Comparison of ENCODE assay signal across 8 mouse cellular contexts in the genomic region with DNA sequence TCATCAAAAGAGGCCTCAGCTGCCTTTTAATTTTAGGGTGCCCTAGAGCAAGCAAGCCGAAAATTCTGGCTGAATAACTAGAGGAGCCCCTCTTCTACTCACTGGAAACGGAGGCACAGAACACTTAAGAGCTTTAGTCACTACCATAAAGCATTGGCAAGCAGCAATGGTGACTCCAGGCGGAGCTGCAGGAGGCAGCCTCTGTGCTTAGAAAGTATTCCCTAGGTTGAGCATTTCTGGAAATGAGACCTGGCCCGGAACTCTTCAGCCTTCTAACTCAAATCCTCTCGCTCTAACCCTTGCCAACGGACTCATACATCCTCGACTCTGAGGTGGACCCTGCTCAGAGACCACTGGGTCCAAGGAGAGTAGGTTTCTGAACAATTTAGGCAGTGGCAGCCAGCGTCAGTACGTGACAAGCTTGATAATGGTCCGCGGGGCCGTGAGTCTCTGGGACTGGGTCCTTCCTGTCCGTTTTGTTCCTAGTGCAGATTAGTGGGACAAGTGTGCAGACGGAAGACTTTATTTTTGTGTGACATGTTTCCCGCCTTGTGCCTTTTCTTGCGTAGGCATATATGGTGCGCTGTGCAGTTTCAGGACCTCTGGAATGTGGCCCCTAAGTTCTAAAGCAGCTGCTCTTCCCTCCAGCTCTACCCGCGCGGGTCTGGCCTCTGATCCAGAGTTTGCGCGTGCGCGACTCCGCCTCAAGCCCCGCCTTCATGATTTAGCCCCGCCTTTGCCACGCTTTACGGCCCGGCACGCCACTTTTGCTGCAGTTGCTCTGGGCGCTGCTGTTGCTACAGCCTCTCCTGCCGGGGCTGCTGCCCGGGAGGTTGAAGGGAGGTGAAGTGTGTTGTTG. TPM values are rescaled to one million over a fixed set of nuclear protein-coding genes. Genes with fewer than 3 reads are reported as not detected.
A peak's percentile ranks its signal among the peaks of the same experiment; 100 is the strongest.
DNase-seq lines count a peak whose midpoint lies in the region; ATAC-seq and TF ChIP-seq lines count a peak whose summit lies in the region.

D230025D16Rik (plus strand) TSS at position 733 of the 859 bp plus-strand sequence.

- peak within 1 kb of the TSS; percentile 51 for H3K27ac ChIP-seq in bone marrow macrophage, adult 2 months (ENCODE audit: insufficient read depth, low read depth, low read length)
- peak within 1 kb of the TSS; percentile 69 for H3K27ac ChIP-seq in embryonic fibroblast, embryonic 13.5 days (ENCODE audit: insufficient read depth, low read length)
- peak within 1 kb of the TSS; percentile 91 for H3K27ac ChIP-seq in heart, embryonic 10.5 days
- peak within 1 kb of the TSS; percentile 90 for H3K27ac ChIP-seq in kidney, embryonic 15.5 days

- no peaks in the 10 kb centered on the region for H3K9me3 ChIP-seq in heart, embryonic 10.5 days
- no peaks in the 10 kb centered on the region for H3K9me3 ChIP-seq in kidney, embryonic 15.5 days (replicated peaks)

- peak within 1 kb of the TSS; percentile 79 for H3K4me2 ChIP-seq in kidney, embryonic 15.5 days

- H3K4me3 ChIP-seq in bone marrow macrophage, adult 2 months (ENCODE audit: insufficient read depth, low read length), result peak within 1 kb of the TSS; percentile 95
- peak within 1 kb of the TSS; percentile 92 for H3K4me3 ChIP-seq in embryonic fibroblast, embryonic 13.5 days (ENCODE audit: insufficient read depth, low read length)
- peak within 1 kb of the TSS; percentile 91 for H3K4me3 ChIP-seq in heart, embryonic 10.5 days
- peak within 1 kb of the TSS; percentile 83 for H3K4me3 ChIP-seq in kidney, embryonic 15.5 days (replicated peaks)

- H3K27me3 ChIP-seq in heart, embryonic 10.5 days (ENCODE audit: insufficient read depth, poor library complexity, severe bottlenecking), result no peaks in the 10 kb centered on the region
- no peaks in the 10 kb centered on the region for H3K27me3 ChIP-seq in kidney, embryonic 15.5 days

- no peaks in the 10 kb centered on the region for H3K36me3 ChIP-seq in heart, embryonic 10.5 days
- no peaks in the 10 kb centered on the region for H3K36me3 ChIP-seq in kidney, embryonic 15.5 days

- peak; percentile 81; the same call in 1 of the 2 replicates for TF ChIP-seq POLR2A in bone marrow macrophage, adult 2 months (IDR thresholded peaks at IDR 0.05; ENCODE audit: borderline replicate concordance, low read depth, low read length)
- peak; percentile 97 for TF ChIP-seq POLR2A in embryonic fibroblast, embryonic 13.5 days (IDR thresholded peaks at IDR 0.05; ENCODE audit: low read depth, low read length)

- peaks cover 9% of the 10 kb centered on the region; the same call in 1 of the 2 replicates for H3K4me1 ChIP-seq in bone marrow macrophage, adult 2 months (ENCODE audit: control insufficient read depth, insufficient read depth, low read length)
- no peaks in the 10 kb centered on the region; the same call in 1 of the 2 replicates for H3K4me1 ChIP-seq in embryonic fibroblast, embryonic 13.5 days (ENCODE audit: control insufficient read depth, insufficient read depth, low read length)
- H3K4me1 ChIP-seq in heart, embryonic 10.5 days, result peaks cover 16% of the 10 kb centered on the region
- peaks cover 16% of the 10 kb centered on the region for H3K4me1 ChIP-seq in kidney, embryonic 15.5 days

- TF ChIP-seq CTCF in bone marrow macrophage, adult 2 months (IDR thresholded peaks at IDR 0.05; ENCODE audit: low read depth, low read length), result no peak
- TF ChIP-seq CTCF in embryonic fibroblast, embryonic 13.5 days (IDR thresholded peaks at IDR 0.05; ENCODE audit: borderline replicate concordance, insufficient read depth, low read length), result no peak

- H3K9ac ChIP-seq in kidney, embryonic 15.5 days, result peak within 1 kb of the TSS; percentile 89

- 4% methylated on average over 34 of the region's 34 CpGs for WGBS in heart, embryonic 10.5 days
- WGBS in kidney, embryonic 15.5 days, result 2% methylated on average over 34 of the region's 34 CpGs

- ATAC-seq in kidney, embryonic 15.5 days (replicated peaks; ENCODE audit: low FRiP score), result peak; percentile 96
- ATAC-seq in monocyte, adult 5-6 weeks (replicated peaks; ENCODE audit: insufficient number of reproducible peaks, low FRiP score, low TSS enrichment, poor library complexity, severe bottlenecking), result peak; percentile 99

- DNase-seq in A20 (ENCODE audit: low read depth, low spot score), result peak; percentile 95
- peak; percentile 98 for DNase-seq in heart, embryonic 10.5 days (ENCODE audit: low spot score)
- DNase-seq in liver, result peak; percentile 96
- peak; percentile 96 to 98 for DNase-seq in spleen, postnatal 4 days (ENCODE audit: low spot score in 2 of 2)

RNA-seq across cellular contexts. Expression of gene D230025D16Rik, which starts in this region (rescaled TPM):
- polyA plus RNA-seq in bone marrow macrophage, adult 2 months (2012; ENCODE audit: insufficient read depth, insufficient read length, missing spikeins), result 24.5 and 27.8 TPM in 2 replicates
- polyA plus RNA-seq in embryonic fibroblast, embryonic 13.5 days (2011; ENCODE audit: insufficient read length, low read depth, missing spikeins), result 19.5 and 24.7 TPM in 2 replicates
- polyA plus RNA-seq in heart, embryonic 10.5 days (2016; fragmentation: Nextera tagmentation; extraction: Ambion mirVana), result 19.3 and 20.7 TPM in 2 replicates
- 23.8 and 25.2 TPM in 2 replicates for polyA plus RNA-seq in kidney, embryonic 15.5 days (2015; fragmentation: Nextera tagmentation; extraction: Ambion mirVana)
- 28.8 to 39.0 TPM (median 32.3 TPM) in 3 replicates for total RNA-seq in monocyte, adult 5-6 weeks (2017)

Comparison
In these comparisons a context has a peak if more than half of its experiments do, and no peak if none do; other contexts are left out.
1. Peak in every context shown above with its lines: DNase-seq, ATAC-seq, H3K4me3 ChIP-seq and H3K27ac ChIP-seq.